Mouse (Mus musculus): Measurements from ENCODE around the gene St8sia2. TPM values are rescaled to one million over a fixed set of nuclear protein-coding genes. Genes with fewer than 3 reads are reported as not detected.

St8sia2 gene
- polyA plus RNA-seq, 1 experiment from 2014 or later = 11.7 TPM

- no peak overlapping the region for H3K27ac ChIP-seq
- H3K36me3 ChIP-seq = peaks cover 19% of the 10 kb centered on the region
- 37% methylated on average over 5 of the region's 5 CpGs for WGBS
- H3K9me3 ChIP-seq (replicated peaks) = no peaks in the 10 kb centered on the region
- H3K4me1 ChIP-seq = no peaks in the 10 kb centered on the region; the same call in 1 of the 2 replicates
- H3K27me3 ChIP-seq = no peaks in the 10 kb centered on the region
- ATAC-seq (replicated peaks; ENCODE audit: low FRiP score) = no peak
- H3K9ac ChIP-seq = no peak overlapping the region
- H3K4me3 ChIP-seq (replicated peaks) = no peak overlapping the region
- no peak overlapping the region for H3K4me2 ChIP-seq
These were observed 59.0 kb downstream of the St8sia2 start for GRCm38 (mm10) chr7:73954441-73954840.

- Histone ChIP-seq H3K4me3 (replicated peaks) (no peak overlapping the region), H3K9ac (no peak overlapping the region), H3K27me3 (no peaks in the 10 kb centered on the region), H3K27ac (no peak overlapping the region), H3K36me3 (peaks cover 13% of the 10 kb centered on the region; the same call in 1 of the 2 replicates), H3K9me3 (replicated peaks) (no peaks in the 10 kb centered on the region), H3K4me1 (no peaks in the 10 kb centered on the region; the same call in 1 of the 2 replicates), H3K4me2 (no peak overlapping the region)
- no peak for ATAC-seq (replicated peaks; ENCODE audit: low FRiP score)
- 84% methylated on average over 4 of the region's 4 CpGs for WGBS
These were observed 60.4 kb downstream of the St8sia2 start for GRCm38 (mm10) chr7:73953131-73953530.

GRCm38 (mm10) chr7:73941640-73942039, 71.8 kb downstream of the St8sia2 start:
- H3K27ac ChIP-seq = peak overlapping the region; percentile 80
- no peaks in the 10 kb centered on the region for H3K27me3 ChIP-seq
- no peak overlapping the region for H3K4me3 ChIP-seq (replicated peaks)
- 11% methylated on average over 4 of the region's 4 CpGs for WGBS
- no peaks in the 10 kb centered on the region for H3K9me3 ChIP-seq (replicated peaks)
- no peak overlapping the region for H3K4me2 ChIP-seq
- peaks cover 14% of the 10 kb centered on the region; the same call in 1 of the 2 replicates for H3K36me3 ChIP-seq
- peak; percentile 85 for ATAC-seq (replicated peaks; ENCODE audit: low FRiP score)
- peaks cover 30% of the 10 kb centered on the region for H3K4me1 ChIP-seq
- H3K9ac ChIP-seq = no peak overlapping the region

- peaks cover 31% of the 10 kb centered on the region for H3K4me1 ChIP-seq
- no peak overlapping the region for H3K9ac ChIP-seq
- no peaks in the 10 kb centered on the region for H3K27me3 ChIP-seq
- H3K4me3 ChIP-seq (replicated peaks) = no peak overlapping the region
- WGBS = 92% methylated on average over 8 of the region's 8 CpGs
- ATAC-seq (replicated peaks; ENCODE audit: low FRiP score) = no peak
- no peak overlapping the region for H3K4me2 ChIP-seq
- no peaks in the 10 kb centered on the region for H3K9me3 ChIP-seq (replicated peaks)
- peaks cover 11% of the 10 kb centered on the region; the same call in 1 of the 2 replicates for H3K36me3 ChIP-seq
- H3K27ac ChIP-seq = no peak overlapping the region
These were observed 74.3 kb downstream of the St8sia2 start for GRCm38 (mm10) chr7:73939236-73939635.

GRCm38 (mm10) chr7:73938046-73938810, 75.3 kb downstream of the St8sia2 start:
- ATAC-seq (replicated peaks; ENCODE audit: low FRiP score) = no peak
- H3K4me1 ChIP-seq = peaks cover 28% of the 10 kb centered on the region
- no peak overlapping the region for H3K4me2 ChIP-seq
- peaks cover 10% of the 10 kb centered on the region; the same call in 1 of the 2 replicates for H3K36me3 ChIP-seq
- H3K9ac ChIP-seq = no peak overlapping the region
- H3K27ac ChIP-seq = no peak overlapping the region
- no peaks in the 10 kb centered on the region for H3K27me3 ChIP-seq
- no peak overlapping the region for H3K4me3 ChIP-seq (replicated peaks)
- no peaks in the 10 kb centered on the region for H3K9me3 ChIP-seq (replicated peaks)
- 83% methylated on average over 7 of the region's 7 CpGs for whole genome bisulfite sequencing

- Histone ChIP-seq H3K4me1 (peaks cover 13% of the 10 kb centered on the region), H3K36me3 (no peaks in the 10 kb centered on the region), H3K9ac (no peak overlapping the region), H3K4me2 (no peak overlapping the region), H3K9me3 (replicated peaks) (no peaks in the 10 kb centered on the region), H3K27me3 (no peaks in the 10 kb centered on the region), H3K27ac (no peak overlapping the region), H3K4me3 (replicated peaks) (no peak overlapping the region)
- ATAC-seq (replicated peaks; ENCODE audit: low FRiP score) = no peak
- 31% methylated on average over 3 of the region's 3 CpGs for WGBS
These were observed 77.4 kb downstream of the St8sia2 start for GRCm38 (mm10) chr7:73936119-73936518.

- H3K36me3 ChIP-seq = no peaks in the 10 kb centered on the region
- no peak overlapping the region for H3K4me3 ChIP-seq (replicated peaks)
- H3K27me3 ChIP-seq = no peaks in the 10 kb centered on the region
- H3K9ac ChIP-seq = no peak overlapping the region
- no peak overlapping the region for H3K27ac ChIP-seq
- no peak for ATAC-seq (replicated peaks; ENCODE audit: low FRiP score)
- peaks cover 9% of the 10 kb centered on the region for H3K4me1 ChIP-seq
- H3K4me2 ChIP-seq = no peak overlapping the region
- 69% methylated on average over 2 of the region's 2 CpGs for WGBS
- H3K9me3 ChIP-seq (replicated peaks) = no peaks in the 10 kb centered on the region
These were observed 77.8 kb downstream of the St8sia2 start for GRCm38 (mm10) chr7:73935703-73936102.

- Histone ChIP-seq H3K27ac (no peak overlapping the region), H3K9ac (no peak overlapping the region), H3K4me1 (0 out of 2 replicates have a peak, but pooled peaks cover 3% of the 10 kb centered on the region), H3K36me3 (no peaks in the 10 kb centered on the region), H3K9me3 (replicated peaks) (no peaks in the 10 kb centered on the region), H3K4me2 (no peak overlapping the region), H3K4me3 (replicated peaks) (no peak overlapping the region), H3K27me3 (no peaks in the 10 kb centered on the region)
- WGBS = 55% methylated on average over 3 of the region's 3 CpGs
- no peak for ATAC-seq (replicated peaks; ENCODE audit: low FRiP score)
These were observed 80.5 kb downstream of the St8sia2 start for GRCm38 (mm10) chr7:73933036-73933435.

GRCm38 (mm10) chr7:73920921-73921485, 92.5 kb downstream of the St8sia2 start:
- no peak overlapping the region for H3K4me3 ChIP-seq (replicated peaks)
- H3K4me2 ChIP-seq = no peak overlapping the region
- no peaks in the 10 kb centered on the region for H3K36me3 ChIP-seq
- ATAC-seq (replicated peaks; ENCODE audit: low FRiP score) = no peak
- no peak overlapping the region for H3K27ac ChIP-seq
- H3K9me3 ChIP-seq (replicated peaks) = no peaks in the 10 kb centered on the region
- H3K27me3 ChIP-seq = no peaks in the 10 kb centered on the region
- H3K9ac ChIP-seq = no peak overlapping the region
- 73% methylated on average over 16 of the region's 16 CpGs for WGBS
- H3K4me1 ChIP-seq = 0 out of 2 replicates have a peak, but pooled peaks cover 3% of the 10 kb centered on the region

GRCm38 (mm10) chr7:73917633-73918311, 95.7 kb downstream of the St8sia2 start:
- no peak overlapping the region for H3K27ac ChIP-seq
- 66% methylated on average over 9 of the region's 9 CpGs for WGBS
- no peak overlapping the region for H3K9ac ChIP-seq
- H3K36me3 ChIP-seq = no peaks in the 10 kb centered on the region
- H3K4me1 ChIP-seq = 0 out of 2 replicates have a peak, but pooled peaks cover 3% of the 10 kb centered on the region
- no peaks in the 10 kb centered on the region for H3K9me3 ChIP-seq (replicated peaks)
- H3K27me3 ChIP-seq = no peaks in the 10 kb centered on the region
- H3K4me3 ChIP-seq (replicated peaks) = no peak overlapping the region
- ATAC-seq (replicated peaks; ENCODE audit: low FRiP score) = no peak
- H3K4me2 ChIP-seq = no peak overlapping the region

- Histone ChIP-seq H3K27ac (no peak overlapping the region), H3K4me3 (replicated peaks) (no peak overlapping the region), H3K27me3 (no peaks in the 10 kb centered on the region), H3K36me3 (no peaks in the 10 kb centered on the region), H3K9ac (no peak overlapping the region), H3K4me1 (0 out of 2 replicates have a peak, but pooled peaks cover 6% of the 10 kb centered on the region), H3K9me3 (replicated peaks) (no peaks in the 10 kb centered on the region), H3K4me2 (no peak overlapping the region)
- 47% methylated on average over 4 of the region's 4 CpGs for WGBS
- ATAC-seq (replicated peaks; ENCODE audit: low FRiP score) = no peak
These were observed 101.6 kb downstream of the St8sia2 start for GRCm38 (mm10) chr7:73911899-73912298.

- H3K4me1 ChIP-seq = 0 out of 2 replicates have a peak, but pooled peaks cover 6% of the 10 kb centered on the region
- H3K36me3 ChIP-seq = no peaks in the 10 kb centered on the region
- H3K9ac ChIP-seq = no peak overlapping the region
- H3K27ac ChIP-seq = no peak overlapping the region
- no peak overlapping the region for H3K4me3 ChIP-seq (replicated peaks)
- no peaks in the 10 kb centered on the region for H3K9me3 ChIP-seq (replicated peaks)
- WGBS = 94% methylated on average over 4 of the region's 4 CpGs
- no peak overlapping the region for H3K4me2 ChIP-seq
- no peak for ATAC-seq (replicated peaks; ENCODE audit: low FRiP score)
- H3K27me3 ChIP-seq = no peaks in the 10 kb centered on the region
These were observed 102.6 kb downstream of the St8sia2 start for GRCm38 (mm10) chr7:73910843-73911242.
